Mouse (Mus musculus) stomach, embryonic 16.5 days (tissue): ENCODE measurements at regions not wholly inside any gene's neighbourhood (a gene's known extent, or its start where the extent isn't known, plus 50 kb on each side); places are given as distances from the start of the nearest gene placed in this dataset.
A peak's percentile ranks its signal among the peaks of the same experiment; 100 is the strongest.
"Not testable (repeated sequence)": the region's sequence is repeated elsewhere in the genome, so short reads cannot be mapped to it uniquely, and the experiment has no call there.

Source experiments
- ATAC-seq: fragments of 200-750 bp; cut with Nextera tagmentation; 2 replicates; pipeline ENCODE4 v1.8.0; 2017; ENCODE audit warnings: moderate number of reproducible peaks, moderate TSS enrichment; ENCODE audit not compliant: insufficient read depth, low FRiP score
- H3K27ac ChIP-seq: fragments of 300-500 bp; sonication (generic); 2 replicates; pipeline ENCODE4 v1.5.1; 2014; ENCODE audit warnings: low read length
- H3K27me3 ChIP-seq: fragments of 300-500 bp; sonication (generic); 2 replicates; pipeline ENCODE4 v1.6.1; 2014; ENCODE audit warnings: low read length, control low read depth, mixed read lengths; ENCODE audit not compliant: control insufficient read depth, insufficient read depth
- H3K36me3 ChIP-seq: fragments of 300-500 bp; sonication (generic); 2 replicates; pipeline ENCODE4 v1.6.1; 2014; ENCODE audit warnings: low read length; ENCODE audit not compliant: control insufficient read depth, insufficient read depth
- H3K4me1 ChIP-seq: fragments of 300-500 bp; sonication (generic); 2 replicates; pipeline ENCODE4 v1.6.1; 2014; ENCODE audit warnings: low read length, control low read depth, mixed read lengths; ENCODE audit not compliant: control insufficient read depth, insufficient read depth
- H3K4me2 ChIP-seq: fragments of 300-500 bp; sonication (generic); 2 replicates; pipeline ENCODE4 v1.6.1; 2014; ENCODE audit warnings: low read depth, low read length, mixed read lengths
- H3K4me3 ChIP-seq: fragments of 300-500 bp; sonication (generic); replicated peaks from 2 replicates; pipeline ENCODE4 v1.5.1; 2014; ENCODE audit warnings: mild to moderate bottlenecking, low read length
- H3K9ac ChIP-seq: fragments of 300-500 bp; sonication (generic); 2 replicates; pipeline ENCODE4 v1.6.1; 2014; ENCODE audit warnings: low read length
- H3K9me3 ChIP-seq: fragments of 300-500 bp; sonication (generic); replicated peaks from 2 replicates; pipeline ENCODE4 v1.6.1; 2016; ENCODE audit warnings: low read length, control low read depth; ENCODE audit not compliant: control insufficient read depth
- WGBS: fragments of 180-500 bp; shearing (Covaris S2); extraction: QIAGEN DNeasy Blood & Tissue Kit; methylation state at CpG from one replicate; pipeline ENCODE4 v1.1.7; 2014; 5-methylcytosine and 5-hydroxymethylcytosine counted together

- no peak overlapping the region for H3K4me2 ChIP-seq
- H3K27me3 ChIP-seq = no peaks in the 10 kb centered on the region
Observed at GRCm38 (mm10) chr13:97473971-97474365, 233.1 kb downstream of the Enc1 start.

GRCm38 (mm10) chr13:97473256-97473970 lies 232.5 kb downstream of the Enc1 start:
- 91% methylated on average over 7 of the region's 7 CpGs for WGBS
- Histone ChIP-seq H3K9me3 (no peaks in the 10 kb centered on the region), H3K27ac (no peak overlapping the region), H3K27me3 (no peaks in the 10 kb centered on the region), H3K9ac (no peak overlapping the region), H3K4me1 (no peaks in the 10 kb centered on the region), H3K4me2 (no peak overlapping the region), H3K36me3 (no peaks in the 10 kb centered on the region), H3K4me3 (no peak overlapping the region)
- no peak for ATAC-seq

More at GRCm38 (mm10) chr13:97473971-97474365, 233.1 kb downstream of the Enc1 start:
- Histone ChIP-seq H3K36me3 (no peaks in the 10 kb centered on the region), H3K27ac (no peak overlapping the region), H3K9ac (no peak overlapping the region), H3K4me3 (no peak overlapping the region), H3K9me3 (no peaks in the 10 kb centered on the region), H3K4me1 (no peaks in the 10 kb centered on the region)
- no peak for ATAC-seq
- WGBS = 81% methylated on average over 3 of the region's 3 CpGs

- Histone ChIP-seq H3K36me3 (no peaks in the 10 kb centered on the region), H3K4me2 (no peak overlapping the region), H3K27ac (no peak overlapping the region), H3K9me3 (no peaks in the 10 kb centered on the region), H3K27me3 (no peaks in the 10 kb centered on the region), H3K4me1 (no peaks in the 10 kb centered on the region), H3K9ac (no peak overlapping the region), H3K4me3 (no peak overlapping the region)
- WGBS = 53% methylated on average over 10 of the region's 10 CpGs
- no peak for ATAC-seq
Observed at GRCm38 (mm10) chr13:97469999-97470398, 229.1 kb downstream of the Enc1 start.

GRCm38 (mm10) chr13:97468874-97469593 lies 228.1 kb downstream of the Enc1 start:
- Histone ChIP-seq H3K4me3 (no peak overlapping the region), H3K36me3 (no peaks in the 10 kb centered on the region), H3K9me3 (no peaks in the 10 kb centered on the region), H3K27me3 (no peaks in the 10 kb centered on the region), H3K9ac (no peak overlapping the region), H3K4me2 (no peak overlapping the region), H3K27ac (no peak overlapping the region), H3K4me1 (0 out of 2 replicates have a peak, but pooled peaks cover 1% of the 10 kb centered on the region)
- ATAC-seq = no peak
- WGBS = 82% methylated on average over 10 of the region's 10 CpGs

GRCm38 (mm10) chr13:97466585-97466984 lies 225.7 kb downstream of the Enc1 start:
- H3K9me3 ChIP-seq, H3K4me3 ChIP-seq, H3K27ac ChIP-seq, H3K4me1 ChIP-seq, H3K36me3 ChIP-seq, H3K27me3 ChIP-seq, ATAC-seq, H3K9ac ChIP-seq, H3K4me2 ChIP-seq: not testable (repeated sequence)
- 80% methylated on average over 1 of the region's 1 CpGs for WGBS

- Histone ChIP-seq H3K4me1 (peaks cover 4% of the 10 kb centered on the region), H3K36me3 (no peaks in the 10 kb centered on the region), H3K27me3 (no peaks in the 10 kb centered on the region), H3K4me2 (no peak overlapping the region), H3K4me3 (no peak overlapping the region), H3K9ac (no peak overlapping the region), H3K9me3 (no peaks in the 10 kb centered on the region), H3K27ac (no peak overlapping the region)
- no peak for ATAC-seq
- 78% methylated on average over 7 of the region's 8 CpGs for WGBS
Observed at GRCm38 (mm10) chr13:97463798-97464197, 222.9 kb downstream of the Enc1 start.

- Histone ChIP-seq H3K4me3 (no peak overlapping the region), H3K27ac (peak overlapping the region; percentile 28; the same call in 1 of the 2 replicates), H3K9me3 (no peaks in the 10 kb centered on the region), H3K36me3 (no peaks in the 10 kb centered on the region), H3K4me2 (no peak overlapping the region), H3K4me1 (peaks cover 4% of the 10 kb centered on the region), H3K27me3 (no peaks in the 10 kb centered on the region), H3K9ac (no peak overlapping the region)
- no peak for ATAC-seq
- WGBS = 67% methylated on average over 2 of the region's 2 CpGs
Observed at GRCm38 (mm10) chr13:97462884-97463235, 222.0 kb downstream of the Enc1 start.

GRCm38 (mm10) chr13:97462110-97462883 lies 221.4 kb downstream of the Enc1 start:
- ATAC-seq = peak; percentile 64; the same call in 1 of the 2 replicates
- Histone ChIP-seq H3K36me3 (no peaks in the 10 kb centered on the region), H3K9ac (no peak overlapping the region), H3K4me1 (peaks cover 4% of the 10 kb centered on the region), H3K27ac (peak overlapping the region; percentile 68), H3K4me2 (peak overlapping the region; percentile 14), H3K9me3 (no peaks in the 10 kb centered on the region), H3K4me3 (no peak overlapping the region), H3K27me3 (no peaks in the 10 kb centered on the region)
- 47% methylated on average over 13 of the region's 13 CpGs for WGBS

- no peak for ATAC-seq
- no peaks in the 10 kb centered on the region for H3K36me3 ChIP-seq
- no peak overlapping the region for H3K4me2 ChIP-seq
- H3K9ac ChIP-seq = no peak overlapping the region
- H3K9me3 ChIP-seq = no peaks in the 10 kb centered on the region
- WGBS = 94% methylated on average over 4 of the region's 4 CpGs
- no peaks in the 10 kb centered on the region for H3K27me3 ChIP-seq
- H3K4me3 ChIP-seq = no peak overlapping the region
- H3K4me1 ChIP-seq = peaks cover 4% of the 10 kb centered on the region
- no peak overlapping the region for H3K27ac ChIP-seq
Observed at GRCm38 (mm10) chr13:97461207-97461606, 220.3 kb downstream of the Enc1 start.
